Mouse (Mus musculus) left cerebral cortex, adult 2 months (tissue): ENCODE measurements around the gene Wscd2. TPM values are rescaled to one million over a fixed set of nuclear protein-coding genes. Genes with fewer than 3 reads are reported as not detected.
"Not testable (repeated sequence)": the region's sequence is repeated elsewhere in the genome, so short reads cannot be mapped to it uniquely, and the experiment has no call there.

Experiments
- DNase-seq, 2 experiments: peaks; one replicate each; pipeline ENCODE4 v3.0.0; 2021 to 2022; ENCODE audit warnings: low spot score in 2 of 2, mixed read lengths in 1 of 2; ENCODE audit errors: extremely low spot score in 1 of 2
- H3K27ac ChIP-seq: fragments of 200-600 bp; 2 replicates; pipeline ENCODE4 v1.8.1; 2022
- H3K4me3 ChIP-seq: fragments of 200-600 bp; 2 replicates; pipeline ENCODE4 v1.8.1; 2022
- CTCF ChIP-seq: fragments of 200-600 bp; IDR thresholded peaks from 2 replicates; pipeline ENCODE4 v1.8.1; 2022; ENCODE audit warnings: antibody characterized with exemption, mild to moderate bottlenecking, moderate library complexity
- intact Hi-C: fragments of 180-260 bp; cut with DNase I; formaldehyde crosslinking; loops from one replicate; pipeline ENCODE4 v1.15.1; 2025
- total RNA-seq, 2 experiments: library from RNA; stranded (reverse); gene quantifications; 2 replicates each; pipeline ENCODE4 v1.2.3; 2021

The Wscd2 gene
- total RNA-seq, 2 experiments from 2014 or later: 54.5 to 65.7 TPM

DNA sequence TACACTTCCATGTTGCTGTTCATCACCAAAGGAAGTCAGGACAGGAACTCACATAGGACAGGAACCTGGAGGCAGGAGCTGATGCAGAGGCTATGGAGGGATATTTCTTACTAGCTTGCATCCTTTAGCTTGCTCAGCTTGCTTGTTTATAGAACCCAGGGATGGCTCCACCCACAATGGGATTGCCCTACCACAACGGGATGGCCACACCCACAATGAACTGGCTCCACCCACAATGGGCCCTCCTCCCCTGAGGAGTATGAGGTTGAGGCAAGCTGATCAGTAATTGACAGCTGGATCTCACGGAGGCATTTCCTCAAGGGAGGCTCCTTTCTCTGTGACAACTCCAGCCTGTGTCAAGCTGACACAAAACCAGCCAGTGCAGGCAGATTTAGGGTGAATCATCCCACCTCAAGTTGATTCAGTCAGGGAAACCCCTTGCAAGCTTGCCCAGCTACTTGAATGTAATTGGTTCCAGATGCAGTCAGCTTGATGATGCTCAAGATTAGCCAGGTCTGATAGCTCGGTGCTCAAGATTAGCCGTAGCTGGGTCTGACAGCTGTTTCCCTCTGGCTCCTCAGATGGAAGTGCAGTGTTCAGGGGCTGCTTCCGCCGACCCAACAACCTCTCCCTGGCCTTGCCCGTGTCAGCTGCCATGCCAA is 80.1 kb downstream of the Wscd2 start:
- intact Hi-C loops: no loop called here
- TF ChIP-seq CTCF: no peak
- DNase-seq: no peak

DNA sequence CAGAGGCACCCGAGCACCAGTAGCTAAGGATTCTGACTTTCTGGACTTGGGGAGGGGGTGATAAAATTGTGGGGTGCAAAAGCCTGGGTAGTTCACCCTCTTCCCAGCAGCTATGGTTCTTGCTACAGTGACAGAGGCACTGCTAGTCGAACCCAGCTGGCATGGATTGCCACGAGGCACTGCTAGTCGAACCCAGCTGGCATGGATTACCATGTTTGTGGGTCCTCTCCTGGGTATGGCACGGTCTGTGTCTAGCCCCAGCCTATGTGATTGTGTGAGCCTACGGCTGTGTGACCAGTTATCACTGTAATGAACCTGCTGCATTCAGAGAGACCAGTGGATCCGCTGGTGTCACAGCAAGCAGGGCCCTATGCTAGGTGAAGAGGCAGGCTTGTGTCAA is 87.4 kb downstream of the Wscd2 start:
- no peak for DNase-seq
- TF ChIP-seq CTCF: no peak
- Histone ChIP-seq H3K27ac (no peak overlapping the region), H3K4me3 (no peak overlapping the region)
- intact Hi-C loops: loop anchor here (5.0 kb wide), 1 partner anchor 85 kb away; the partner anchor contains the start of gene Wscd2

More for the DNA sequence above, 80.1 kb downstream of the Wscd2 start:
- no peak overlapping the region for H3K4me3 ChIP-seq
- H3K27ac ChIP-seq: no peak overlapping the region

DNA sequence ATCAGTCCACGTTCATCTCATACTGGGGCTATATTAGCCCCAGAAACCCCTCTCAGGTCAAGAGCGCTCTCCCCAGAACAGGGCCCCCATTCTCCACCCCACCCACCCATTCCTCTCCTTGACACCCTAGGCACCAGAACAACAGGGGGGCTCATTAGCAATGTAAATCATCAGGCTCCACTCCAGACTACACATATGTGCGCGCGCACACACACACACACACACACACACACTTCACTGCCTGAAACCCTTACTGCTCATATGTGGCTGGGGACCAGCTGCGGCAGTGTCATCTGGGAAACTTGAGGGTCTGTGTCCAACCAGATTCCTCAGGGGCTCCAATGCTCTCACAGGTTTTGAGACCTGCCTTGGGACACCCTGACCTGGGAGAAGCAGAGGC is 88.3 kb downstream of the Wscd2 start:
- Histone ChIP-seq H3K27ac (no peak overlapping the region; the same call in 1 of the 2 replicates), H3K4me3 (no peak overlapping the region)
- no peak for DNase-seq
- intact Hi-C loops: loop anchor here (5.0 kb wide), 1 partner anchor 86 kb away; the partner anchor contains the start of gene Wscd2
- no peak for TF ChIP-seq CTCF

DNA sequence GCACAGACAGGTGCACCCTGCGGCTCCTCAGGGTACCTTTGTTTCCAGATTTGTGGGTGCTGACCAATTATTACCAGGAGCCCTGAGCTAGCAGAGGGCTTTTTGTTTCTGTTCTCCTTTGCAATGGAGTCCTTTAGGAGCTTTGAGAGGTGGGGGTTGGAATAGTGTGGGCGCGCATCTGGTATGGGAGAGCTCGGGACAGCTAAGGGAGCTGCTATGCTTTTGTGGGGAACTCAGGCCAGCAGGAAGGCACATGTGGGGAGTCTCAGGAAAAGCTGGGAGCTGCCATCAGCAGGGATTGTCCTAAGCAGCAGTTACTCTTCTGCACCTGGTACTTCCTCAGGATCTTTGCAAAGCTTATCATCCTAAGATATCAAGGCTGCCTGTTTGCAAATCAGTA is 89.0 kb downstream of the Wscd2 start:
- no peak for TF ChIP-seq CTCF
- Histone ChIP-seq H3K27ac (peak overlapping the region; percentile 24), H3K4me3 (no peak overlapping the region)
- intact Hi-C loops: loop anchor here (5.0 kb wide), 1 partner anchor 87 kb away; the partner anchor contains the start of gene Wscd2
- no peak for DNase-seq

DNA sequence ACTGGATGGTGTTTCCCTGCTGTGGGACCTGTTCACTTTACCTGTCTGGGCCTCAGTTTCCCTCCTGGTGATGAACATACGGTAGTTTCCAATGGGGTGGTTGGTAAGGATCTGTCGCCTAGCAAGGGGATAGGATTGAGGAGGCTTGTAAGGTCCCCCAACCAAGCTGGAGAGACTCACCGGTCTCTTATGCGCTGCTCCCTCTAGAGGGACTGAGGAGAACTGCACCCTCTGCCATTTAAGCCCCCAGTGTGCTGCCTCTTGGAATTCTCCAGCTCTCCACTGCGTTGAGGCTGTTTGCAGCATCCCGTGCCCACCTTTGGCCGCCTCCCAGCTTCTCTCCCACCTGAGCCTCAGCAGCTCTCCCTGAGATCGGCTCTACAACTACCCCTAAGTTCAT is 90.1 kb downstream of the Wscd2 start:
- Histone ChIP-seq H3K4me3 (no peak overlapping the region), H3K27ac (no peak overlapping the region)
- no peak for DNase-seq
- peak; percentile 61 for TF ChIP-seq CTCF
- intact Hi-C loops: loop anchor here (5.0 kb wide), 1 partner anchor 108 kb away; no protein-coding TSS in a partner anchor

DNA sequence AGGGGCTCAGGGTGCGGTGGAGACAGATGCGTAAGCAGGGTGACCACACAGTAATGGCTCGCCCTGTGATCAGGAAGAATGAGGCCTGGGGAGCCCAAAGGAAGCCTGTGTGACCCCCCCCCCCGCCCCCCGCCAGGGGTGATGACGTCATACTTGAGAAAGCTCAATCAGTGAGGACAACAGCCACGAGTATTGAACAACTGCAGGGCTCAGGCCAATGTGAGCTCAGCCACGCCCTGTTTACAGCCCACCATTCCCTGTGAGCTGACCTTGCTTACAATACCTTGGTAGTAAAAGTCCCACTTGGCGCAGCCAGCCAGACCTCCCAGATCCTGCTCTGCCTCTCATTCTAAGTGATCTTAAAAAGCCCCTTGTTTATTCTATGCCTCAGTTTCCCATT is 90.7 kb downstream of the Wscd2 start:
- Histone ChIP-seq H3K4me3 (no peak overlapping the region), H3K27ac (no peak overlapping the region)
- DNase-seq: no peak
- no peak for TF ChIP-seq CTCF
- intact Hi-C loops: loop anchor here (5.0 kb wide), 1 partner anchor 108 kb away; no protein-coding TSS in a partner anchor

DNA sequence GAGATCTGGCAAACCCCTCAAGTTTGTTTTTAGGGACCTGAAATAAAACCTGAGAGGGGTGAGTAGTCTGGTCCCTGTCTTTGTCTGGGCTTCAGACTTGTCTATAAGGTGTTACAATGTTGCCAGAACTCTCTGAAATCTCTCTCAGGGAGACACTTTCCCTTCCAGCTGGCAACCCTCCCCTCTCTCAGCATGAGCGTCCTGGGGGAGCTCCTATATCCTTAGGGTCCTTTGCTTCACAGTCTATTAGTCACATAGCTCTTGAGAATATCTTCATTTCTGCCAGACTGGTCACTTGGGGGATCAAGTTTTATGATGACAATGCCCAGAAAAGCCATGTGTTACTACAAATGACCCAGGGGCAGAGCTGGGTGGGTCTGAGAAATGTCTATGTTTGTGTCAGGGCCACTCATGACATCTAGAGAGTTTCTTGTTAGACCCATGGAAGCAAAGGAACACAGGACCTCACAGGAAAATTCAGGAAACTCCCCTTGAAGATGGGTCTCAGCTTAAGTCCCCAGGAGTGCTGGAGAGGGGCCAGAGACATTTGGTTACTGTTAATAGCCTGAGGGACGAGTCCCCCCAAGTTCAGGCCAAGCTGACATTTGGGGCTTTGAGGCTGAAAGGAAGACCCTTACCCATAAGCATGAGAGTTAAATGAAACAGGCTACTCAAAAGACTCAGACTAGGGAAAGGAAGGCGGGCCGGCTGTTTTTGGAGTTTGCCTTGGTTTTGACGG is 93.5 kb downstream of the Wscd2 start:
- no peak for DNase-seq
- intact Hi-C loops: loop anchor here (5.0 kb wide), 1 partner anchor 111 kb away; no protein-coding TSS in a partner anchor

DNA sequence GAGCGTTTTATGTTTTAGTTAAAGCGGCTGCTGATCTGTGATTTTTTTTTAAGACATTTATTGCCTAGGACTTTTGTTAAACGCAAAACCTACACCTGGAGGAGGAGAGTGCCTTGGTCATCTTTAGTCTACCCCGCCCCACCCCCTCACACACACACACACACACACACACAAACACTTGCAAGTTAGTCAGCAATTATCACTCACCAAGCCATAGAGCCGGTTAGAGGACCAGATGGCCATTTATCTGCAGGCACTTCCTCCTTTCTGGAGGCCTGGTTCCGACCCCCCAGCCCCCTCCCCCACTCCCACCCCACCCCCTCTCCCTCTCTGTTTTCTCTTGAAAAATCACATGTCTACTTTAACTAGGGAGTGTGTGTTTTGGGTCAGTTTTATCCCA is 94.3 kb downstream of the Wscd2 start:
- Histone ChIP-seq H3K27ac (no peak overlapping the region), H3K4me3 (no peak overlapping the region)
- TF ChIP-seq CTCF: no peak
- intact Hi-C loops: loop anchor here (5.0 kb wide), 1 partner anchor 112 kb away; no protein-coding TSS in a partner anchor
- no peak for DNase-seq

More for the DNA sequence above, 93.5 kb downstream of the Wscd2 start:
- TF ChIP-seq CTCF: no peak
- no peak overlapping the region for H3K4me3 ChIP-seq
- H3K27ac ChIP-seq: no peak overlapping the region

DNA sequence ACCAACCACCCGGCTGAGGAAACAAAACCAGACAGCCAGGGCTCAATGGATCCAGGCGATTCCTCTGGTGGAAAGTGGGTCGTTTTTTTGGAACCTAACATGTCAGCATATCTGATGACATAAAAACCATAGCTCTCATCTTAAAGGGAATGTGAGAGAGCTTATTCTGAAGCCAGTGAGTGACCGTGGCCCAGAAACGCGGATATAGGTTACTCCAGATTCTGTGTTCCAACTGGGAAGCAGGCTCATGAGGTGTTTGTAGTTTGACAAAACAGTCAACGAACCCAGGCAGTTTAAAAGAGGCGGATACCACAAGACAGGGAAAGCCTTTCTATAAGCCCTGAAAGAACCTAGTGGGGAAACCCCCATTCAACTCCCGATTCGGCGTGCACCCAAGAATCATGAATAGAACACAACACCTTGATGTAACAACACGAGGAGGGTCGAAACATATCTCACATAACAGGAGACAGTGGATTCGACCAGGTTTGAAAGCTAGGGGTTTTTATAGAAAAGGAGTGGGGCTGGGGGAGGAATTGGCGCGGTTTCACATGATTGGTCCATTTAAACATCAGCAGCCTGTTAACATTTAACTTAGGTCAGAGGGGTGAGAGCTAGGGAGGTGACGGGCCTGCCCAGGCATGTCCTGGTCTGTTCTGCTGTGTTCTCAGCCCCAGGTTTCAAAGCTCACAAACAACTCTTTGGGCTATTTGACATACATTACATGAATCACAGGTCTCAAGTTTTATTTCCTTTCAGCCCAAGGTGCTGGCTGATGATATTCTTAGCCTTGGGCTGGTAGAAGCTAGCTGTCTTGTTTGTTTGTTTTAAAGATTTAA is 95.7 kb downstream of the Wscd2 start:
- not testable (repeated sequence) for H3K4me3 ChIP-seq, H3K27ac ChIP-seq, DNase-seq
- intact Hi-C loops: loop anchor here (5.0 kb wide), 1 partner anchor 214 kb away; no protein-coding TSS in a partner anchor

DNA sequence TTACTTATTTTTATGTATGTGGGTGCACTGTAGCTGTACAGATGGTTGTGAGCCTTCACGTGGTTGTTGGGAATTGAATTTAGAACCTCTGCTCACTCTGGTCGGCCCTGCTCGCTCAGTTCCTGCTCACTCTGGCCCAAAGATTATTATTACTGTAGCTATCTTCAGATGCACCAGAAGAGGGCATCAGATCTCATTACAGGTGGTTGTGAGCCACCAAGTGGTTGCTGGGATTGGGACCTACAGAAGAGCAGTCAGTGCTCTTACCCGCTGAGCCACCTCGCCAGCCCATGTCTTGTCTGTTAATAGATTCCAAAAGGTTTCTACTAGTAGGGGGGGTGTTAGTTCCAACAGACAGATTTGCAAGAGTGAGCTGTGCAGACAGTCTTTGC is 96.3 kb downstream of the Wscd2 start:
- not testable (repeated sequence) for H3K27ac ChIP-seq, H3K4me3 ChIP-seq, DNase-seq
- TF ChIP-seq CTCF: peak; percentile 53
- intact Hi-C loops: loop anchor here (5.0 kb wide), 1 partner anchor 214 kb away; no protein-coding TSS in a partner anchor

DNA sequence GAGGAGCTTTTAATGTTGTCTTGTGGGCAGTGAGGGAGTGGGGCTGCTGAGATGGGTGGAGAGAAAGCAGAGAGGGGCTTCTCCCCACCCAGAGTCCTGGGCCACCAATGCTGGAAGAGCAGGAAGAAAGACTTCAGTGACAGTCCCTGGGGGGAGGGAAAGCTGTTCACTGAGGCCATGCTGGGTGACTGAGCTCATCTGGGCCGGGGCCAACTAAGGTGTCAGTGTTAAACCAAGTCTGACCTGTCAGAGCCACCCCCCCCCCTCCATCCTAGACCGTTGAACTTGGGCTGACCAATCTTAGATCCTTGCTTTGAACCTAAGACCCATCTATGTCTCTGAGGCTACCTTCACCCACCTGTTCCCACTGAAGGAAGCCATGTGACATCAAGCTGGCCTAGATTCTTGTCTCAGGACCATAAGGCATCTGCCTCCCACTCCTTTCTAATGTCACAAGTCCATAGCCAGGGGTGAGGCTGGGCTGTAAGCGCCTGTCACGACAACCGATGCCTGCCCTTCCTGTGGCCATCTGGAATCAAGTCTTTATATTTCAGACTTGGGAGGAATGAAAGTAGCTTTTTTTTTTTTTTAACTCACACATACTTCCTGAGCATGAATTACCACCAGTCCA is 100.0 kb downstream of the Wscd2 start:
- DNase-seq: no peak
- intact Hi-C loops: loop anchor here (2.0 to 5.0 kb wide), 3 partner anchors 51 to 98 kb away; partner anchors contain the start of gene Wscd2
- no peak overlapping the region for H3K4me3 ChIP-seq
- peak overlapping the region; percentile 93 for H3K27ac ChIP-seq
- TF ChIP-seq CTCF: no peak
